Mouse (Mus musculus) midbrain, postnatal 0 days (tissue): ENCODE results near the gene Cbx4. TPM values are rescaled to one million over a fixed set of nuclear protein-coding genes. Genes with fewer than 3 reads are reported as not detected.
"Not testable (repeated sequence)": the region's sequence is repeated elsewhere in the genome, so short reads cannot be mapped to it uniquely, and the experiment has no call there.

Experiments
- ATAC-seq: fragments of 200-750 bp; cut with Nextera tagmentation; 2 replicates; pipeline ENCODE4 v1.8.0; 2017; ENCODE audit warnings: moderate number of reproducible peaks, mild to moderate bottlenecking, moderate TSS enrichment, moderate library complexity; ENCODE audit not compliant: low FRiP score
- DNase-seq: peaks from one replicate; pipeline ENCODE4 v3.0.0-alpha.2; 2015; ENCODE audit warnings: low spot score
- H3K27ac ChIP-seq: fragments of 300-500 bp; sonication (generic); 2 replicates; pipeline ENCODE4 v1.5.1; 2014; ENCODE audit warnings: low read depth, mild to moderate bottlenecking, low read length, mixed read lengths
- H3K27me3 ChIP-seq: fragments of 300-500 bp; sonication (generic); 2 replicates; pipeline ENCODE4 v1.6.1; 2014; ENCODE audit warnings: low read length, control low read depth, mixed read lengths; ENCODE audit not compliant: insufficient read depth
- H3K36me3 ChIP-seq: fragments of 300-500 bp; sonication (generic); 2 replicates; pipeline ENCODE4 v1.6.1; 2014; ENCODE audit warnings: low read length, control low read depth, mixed read lengths; ENCODE audit not compliant: insufficient read depth
- H3K4me1 ChIP-seq: fragments of 300-500 bp; sonication (generic); 2 replicates; pipeline ENCODE4 v1.6.1; 2014; ENCODE audit warnings: mild to moderate bottlenecking, control low read depth, antibody characterized with exemption, low read length, mixed read lengths; ENCODE audit not compliant: insufficient read depth
- H3K4me2 ChIP-seq: fragments of 300-500 bp; sonication (generic); 2 replicates; pipeline ENCODE4 v1.6.1; 2014; ENCODE audit warnings: low read depth, mild to moderate bottlenecking, low read length, mixed read lengths; ENCODE audit not compliant: poor library complexity, severe bottlenecking
- H3K4me3 ChIP-seq: fragments of 300-500 bp; sonication (generic); 2 replicates; pipeline ENCODE4 v1.5.1; 2014; ENCODE audit warnings: low read depth, mild to moderate bottlenecking, low read length, moderate library complexity
- H3K9ac ChIP-seq: fragments of 300-500 bp; sonication (generic); replicated peaks from 2 replicates; pipeline ENCODE4 v1.6.1; 2014; ENCODE audit warnings: mild to moderate bottlenecking, low read length, moderate library complexity, mixed read lengths; ENCODE audit not compliant: poor library complexity, severe bottlenecking
- H3K9me3 ChIP-seq: fragments of 300-500 bp; sonication (generic); 2 replicates; pipeline ENCODE4 v1.6.1; 2016; ENCODE audit warnings: low read length, control low read depth
- CTCF ChIP-seq: IDR thresholded peaks from 2 replicates; pipeline ENCODE4 v1.5.1; 2016; ENCODE audit warnings: antibody characterized with exemption, mild to moderate bottlenecking
- WGBS: fragments of 180-500 bp; shearing (Covaris S2); extraction: QIAGEN DNeasy Blood & Tissue Kit; methylation state at CpG from one replicate; pipeline ENCODE4 v1.1.7; 2014; 5-methylcytosine and 5-hydroxymethylcytosine counted together
- polyA plus RNA-seq: library from polyadenylated mRNA; unstranded; fragments of >200 nt; fragmentation: Nextera tagmentation; extraction: Ambion mirVana; gene quantifications from 2 replicates; pipeline ENCODE4 v1.2.1, GENCODE M21; 2015
- total RNA-seq: library from RNA; depleted of rRNA; stranded (reverse); fragments of >200 nt; gene quantifications from 2 replicates; pipeline ENCODE4 v1.2.3, GENCODE M21; 2014

Gene Cbx4
- total and polyA plus RNA-seq, 2 experiments from 2014 or later: 30.5 to 53.4 TPM

- Histone ChIP-seq H3K4me2 (no peak overlapping the region), H3K27me3 (no peaks in the 10 kb centered on the region), H3K9ac (no peak overlapping the region), H3K9me3 (no peaks in the 10 kb centered on the region), H3K27ac (no peak overlapping the region), H3K4me3 (no peak overlapping the region), H3K4me1 (0 out of 2 replicates have a peak, but pooled peaks cover 3% of the 10 kb centered on the region), H3K36me3 (no peaks in the 10 kb centered on the region)
- no peak for TF ChIP-seq CTCF
- ATAC-seq (no peak), DNase-seq (no peak)
- 70% methylated on average over 7 of the region's 7 CpGs for WGBS
These were observed 19.1 kb upstream of the Cbx4 start for GRCm38 (mm10) chr11:119105071-119105609.

GRCm38 (mm10) chr11:119103991-119104390, 18.0 kb upstream of the Cbx4 start:
- Histone ChIP-seq H3K36me3 (no peaks in the 10 kb centered on the region), H3K9ac (no peak overlapping the region), H3K9me3 (no peaks in the 10 kb centered on the region), H3K4me2 (no peak overlapping the region), H3K4me1 (0 out of 2 replicates have a peak, but pooled peaks cover 3% of the 10 kb centered on the region), H3K4me3 (no peak overlapping the region), H3K27ac (no peak overlapping the region), H3K27me3 (no peaks in the 10 kb centered on the region)
- no peak for DNase-seq
- WGBS: 93% methylated on average over 3 of the region's 3 CpGs
- no peak for TF ChIP-seq CTCF
- no peak for ATAC-seq

- not testable (repeated sequence) for H3K4me3 ChIP-seq, H3K27me3 ChIP-seq, H3K4me2 ChIP-seq, H3K4me1 ChIP-seq, H3K36me3 ChIP-seq, H3K27ac ChIP-seq, H3K9ac ChIP-seq, DNase-seq, ATAC-seq, H3K9me3 ChIP-seq
- 74% methylated on average over 4 of the region's 4 CpGs for WGBS
These were observed 14.3 kb upstream of the Cbx4 start for GRCm38 (mm10) chr11:119100355-119100754.

- no peaks in the 10 kb centered on the region for H3K36me3 ChIP-seq
- DNase-seq (no peak), ATAC-seq (no peak)
- no peaks in the 10 kb centered on the region for H3K27me3 ChIP-seq
- WGBS: 75% methylated on average over 4 of the region's 4 CpGs
- no peaks in the 10 kb centered on the region for H3K4me1 ChIP-seq
- H3K4me3 ChIP-seq: no peak overlapping the region
- H3K4me2 ChIP-seq: no peak overlapping the region
- no peak overlapping the region for H3K27ac ChIP-seq
- H3K9me3 ChIP-seq: no peaks in the 10 kb centered on the region
- no peak for TF ChIP-seq CTCF
- no peak overlapping the region for H3K9ac ChIP-seq
These were observed 12.2 kb upstream of the Cbx4 start for GRCm38 (mm10) chr11:119098202-119098601.

GRCm38 (mm10) chr11:119095441-119095840, 9.4 kb upstream of the Cbx4 start:
- no peaks in the 10 kb centered on the region for H3K27me3 ChIP-seq
- H3K4me3 ChIP-seq: no peak overlapping the region
- no peak for ATAC-seq
- peak overlapping the region; percentile 18; the same call in 1 of the 2 replicates for H3K27ac ChIP-seq
- no peak overlapping the region for H3K4me2 ChIP-seq
- no peaks in the 10 kb centered on the region for H3K9me3 ChIP-seq
- TF ChIP-seq CTCF: no peak
- no peak for DNase-seq
- no peak overlapping the region for H3K9ac ChIP-seq
- no peaks in the 10 kb centered on the region for H3K4me1 ChIP-seq
- no peaks in the 10 kb centered on the region for H3K36me3 ChIP-seq
- 45% methylated on average over 3 of the region's 3 CpGs for WGBS

GRCm38 (mm10) chr11:119093322-119093721, 7.3 kb upstream of the Cbx4 start:
- WGBS: 88% methylated on average over 1 of the region's 1 CpGs
- Histone ChIP-seq H3K4me3 (no peak overlapping the region), H3K36me3 (no peaks in the 10 kb centered on the region), H3K4me1 (peaks cover 5% of the 10 kb centered on the region; the same call in 1 of the 2 replicates), H3K27me3 (peaks cover 6% of the 10 kb centered on the region; the same call in 1 of the 2 replicates), H3K27ac (no peak overlapping the region), H3K9me3 (no peaks in the 10 kb centered on the region), H3K9ac (no peak overlapping the region), H3K4me2 (no peak overlapping the region)
- ATAC-seq (no peak), DNase-seq (no peak)
- TF ChIP-seq CTCF: no peak
